Mouse (Mus musculus) colon, adult 2 months (tissue): Measurements from ENCODE around the gene Eqtn. TPM values are rescaled to one million over a fixed set of nuclear protein-coding genes. Genes with fewer than 3 reads are reported as not detected.

Source experiments
- polyA plus RNA-seq: library from polyadenylated mRNA; depleted of rRNA; stranded (reverse); fragments of >200 nt; gene quantifications from 2 replicates; pipeline ENCODE4 v1.2.3, GENCODE M21; 2012; rRNA removed

Eqtn gene
- not detected in 2 replicates for polyA plus RNA-seq

DNA sequence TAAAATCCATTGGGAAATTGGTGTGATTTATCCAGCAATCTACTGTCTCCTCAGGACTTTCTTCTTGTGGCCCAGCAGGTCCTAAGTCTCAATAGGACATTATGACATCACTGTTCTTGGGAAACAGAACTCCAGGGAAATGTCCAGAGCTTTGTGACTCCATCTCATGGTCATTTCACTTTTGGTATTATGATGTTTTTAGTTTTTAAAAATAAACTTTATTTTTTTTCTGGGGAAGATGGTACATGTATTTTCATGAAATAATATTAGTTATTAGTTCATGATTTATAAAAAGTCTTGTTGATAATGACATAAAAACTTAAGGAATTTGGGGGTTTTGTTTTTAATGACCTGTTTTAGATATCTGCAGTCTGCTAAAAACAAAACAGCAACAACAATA is at the start of gene Eqtn:
Eqtn (minus strand) TSS at position 101 of the 400 bp plus-strand sequence.

Other genes with a start within 250 kb of the Eqtn start
- 2.1 and 2.6 TPM in 2 replicates for gene Tek, start 189.6 kb downstream of the Eqtn start, polyA plus RNA-seq
- 1.8 and 2.0 TPM in 2 replicates for gene Mysm1, start 50.3 kb upstream of the Eqtn start, polyA plus RNA-seq
- 115 and 137 TPM in 2 replicates for gene Jun, start 123.4 kb upstream of the Eqtn start, polyA plus RNA-seq